Mouse (Mus musculus) ES-Bruce4 (cell line): ENCODE results near the gene G0s2. TPM values are rescaled to one million over a fixed set of nuclear protein-coding genes. Genes with fewer than 3 reads are reported as not detected.

Experiments
- H3K27ac ChIP-seq: 2 replicates; pipeline ENCODE4 v1.5.1; 2012; ENCODE audit warnings: low read length, inconsistent platforms; ENCODE audit not compliant: insufficient read depth
- H3K27me3 ChIP-seq: 2 replicates; pipeline ENCODE4 v1.6.1; 2012; ENCODE audit warnings: mild to moderate bottlenecking, low read length, inconsistent platforms; ENCODE audit not compliant: control insufficient read depth, poor library complexity, insufficient read depth, severe bottlenecking
- H3K36me3 ChIP-seq: 2 replicates; pipeline ENCODE4 v1.6.1; 2012; ENCODE audit warnings: inconsistent platforms, mild to moderate bottlenecking, low read length, moderate library complexity; ENCODE audit not compliant: control insufficient read depth, poor library complexity, insufficient read depth, severe bottlenecking
- H3K4me1 ChIP-seq: one replicate; pipeline ENCODE4 v1.8.1; 2011; ENCODE audit warnings: low read length; ENCODE audit not compliant: control insufficient read depth, insufficient read depth
- H3K4me3 ChIP-seq: 2 replicates; pipeline ENCODE4 v1.5.1; 2011; ENCODE audit warnings: low read depth, mild to moderate bottlenecking, low read length
- H3K9ac ChIP-seq: 2 replicates; pipeline ENCODE4 v1.6.1; 2012; ENCODE audit warnings: low read depth, mild to moderate bottlenecking, inconsistent platforms; ENCODE audit not compliant: poor library complexity, severe bottlenecking
- H3K9me3 ChIP-seq: replicated peaks from 2 replicates; pipeline ENCODE4 v1.6.1; 2012; ENCODE audit warnings: mild to moderate bottlenecking, low read length, inconsistent platforms; ENCODE audit not compliant: control insufficient read depth, poor library complexity, insufficient read depth, severe bottlenecking
- CTCF ChIP-seq: IDR thresholded peaks from one replicate; pipeline ENCODE4 v1.8.1; 2011; ENCODE audit warnings: low read depth, low read length
- EP300 ChIP-seq: IDR thresholded peaks from 2 replicates; pipeline ENCODE4 v1.6.1; 2011; ENCODE audit warnings: low read depth, low read length; ENCODE audit not compliant: insufficient read depth
- POLR2A ChIP-seq: IDR thresholded peaks from one replicate; pipeline ENCODE4 v1.8.1; 2011; ENCODE audit warnings: low read length; ENCODE audit not compliant: insufficient read depth
- polyA plus RNA-seq: library from polyadenylated mRNA; stranded (reverse); fragments of >200 nt; gene quantifications from 2 replicates; pipeline ENCODE4 v1.2.4, GENCODE M21; 2011; ENCODE audit warnings: low read depth; ENCODE audit not compliant: missing spikeins, insufficient read depth, insufficient read length

Gene G0s2
- polyA plus RNA-seq, 1 experiment = not detected

DNA sequence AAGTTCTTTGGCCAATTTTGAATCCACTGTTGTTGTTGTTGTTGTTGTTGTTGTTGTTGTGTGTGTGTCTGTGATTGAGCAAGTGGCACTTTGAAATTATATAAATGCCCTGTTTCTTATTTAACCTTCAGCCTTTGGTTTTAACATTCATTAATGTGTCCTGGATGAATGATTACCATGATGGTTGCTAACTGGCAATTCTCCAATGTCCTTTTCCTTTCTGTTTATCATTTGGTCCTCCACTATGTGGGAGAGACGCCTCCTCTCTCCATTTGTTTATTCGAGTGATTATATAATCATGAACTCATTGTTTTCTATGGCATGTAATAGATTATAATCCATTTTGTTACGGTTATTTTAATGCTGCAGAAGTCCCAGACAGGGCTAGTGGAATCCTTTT is 42.5 kb downstream of the G0s2 start:
- Histone ChIP-seq H3K9ac (no peak overlapping the region), H3K9me3 (no peaks in the 10 kb centered on the region), H3K4me3 (no peak overlapping the region), H3K27me3 (no peaks in the 10 kb centered on the region), H3K27ac (no peak overlapping the region), H3K4me1 (no peaks in the 10 kb centered on the region), H3K36me3 (no peaks in the 10 kb centered on the region)
- TF ChIP-seq CTCF (no peak), POLR2A (no peak), EP300 (no peak)

GRCm38 (mm10) chr1:193229570-193229969 is 43.4 kb downstream of the G0s2 start:
- no peaks in the 10 kb centered on the region for H3K27me3 ChIP-seq
- H3K9ac ChIP-seq = no peak overlapping the region
- H3K4me1 ChIP-seq = no peaks in the 10 kb centered on the region
- H3K4me3 ChIP-seq = no peak overlapping the region
- no peak overlapping the region for H3K27ac ChIP-seq
- TF ChIP-seq CTCF = no peak
- no peak for TF ChIP-seq EP300
- no peak for TF ChIP-seq POLR2A
- no peaks in the 10 kb centered on the region for H3K9me3 ChIP-seq
- H3K36me3 ChIP-seq = no peaks in the 10 kb centered on the region

GRCm38 (mm10) chr1:193227537-193227936 is 45.5 kb downstream of the G0s2 start:
- Histone ChIP-seq H3K4me3 (no peak overlapping the region), H3K9ac (no peak overlapping the region), H3K36me3 (no peaks in the 10 kb centered on the region), H3K4me1 (no peaks in the 10 kb centered on the region), H3K27me3 (no peaks in the 10 kb centered on the region), H3K9me3 (no peaks in the 10 kb centered on the region), H3K27ac (no peak overlapping the region)
- TF ChIP-seq EP300 (no peak), POLR2A (no peak), CTCF (no peak)

- no peak overlapping the region for H3K4me3 ChIP-seq
- no peaks in the 10 kb centered on the region for H3K27me3 ChIP-seq
- no peaks in the 10 kb centered on the region for H3K36me3 ChIP-seq
- no peaks in the 10 kb centered on the region for H3K9me3 ChIP-seq
- no peak for TF ChIP-seq CTCF
- no peak for TF ChIP-seq POLR2A
- no peak for TF ChIP-seq EP300
- no peaks in the 10 kb centered on the region for H3K4me1 ChIP-seq
- no peak overlapping the region for H3K9ac ChIP-seq
- H3K27ac ChIP-seq = no peak overlapping the region
Observed at GRCm38 (mm10) chr1:193226724-193227522, 46.1 kb downstream of the G0s2 start.

- Histone ChIP-seq H3K9ac (no peak overlapping the region), H3K4me3 (no peak overlapping the region), H3K36me3 (no peaks in the 10 kb centered on the region), H3K9me3 (no peaks in the 10 kb centered on the region), H3K27me3 (no peaks in the 10 kb centered on the region), H3K27ac (no peak overlapping the region), H3K4me1 (no peaks in the 10 kb centered on the region)
- TF ChIP-seq CTCF = no peak
- no peak for TF ChIP-seq POLR2A
- no peak for TF ChIP-seq EP300
Observed at GRCm38 (mm10) chr1:193226114-193226513, 46.9 kb downstream of the G0s2 start.

DNA sequence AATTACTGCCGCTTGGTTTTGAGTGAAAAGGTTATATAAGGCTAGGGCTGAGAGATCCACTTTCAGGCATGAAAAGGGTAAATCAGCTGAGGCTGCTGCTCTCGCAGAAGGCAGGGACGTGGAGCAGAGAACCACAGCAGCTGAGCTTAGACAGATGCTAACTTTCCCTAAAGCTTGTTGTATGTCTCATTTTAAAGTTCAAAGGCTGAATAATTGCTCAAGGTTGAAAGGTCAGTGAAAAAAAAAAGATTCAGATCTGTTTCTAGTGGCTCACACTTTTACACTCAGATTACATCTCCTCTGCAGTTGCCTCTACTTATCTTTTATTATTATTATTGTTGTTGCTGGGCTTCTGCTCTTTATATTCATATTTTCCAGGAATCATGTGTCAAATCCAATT is 47.5 kb downstream of the G0s2 start:
- no peaks in the 10 kb centered on the region for H3K27me3 ChIP-seq
- no peaks in the 10 kb centered on the region for H3K36me3 ChIP-seq
- H3K4me1 ChIP-seq = no peaks in the 10 kb centered on the region
- TF ChIP-seq CTCF (no peak), POLR2A (no peak), EP300 (no peak)
- no peak overlapping the region for H3K9ac ChIP-seq
- H3K4me3 ChIP-seq = no peak overlapping the region
- H3K27ac ChIP-seq = no peak overlapping the region
- H3K9me3 ChIP-seq = no peaks in the 10 kb centered on the region

Other genes starting within 250 kb of the G0s2 start
- gene Syt14, start 237.4 kb downstream of the G0s2 start, polyA plus RNA-seq = 12.8 and 14.7 TPM in 2 replicates
- 66.4 and 70.6 TPM in 2 replicates for gene Diexf, start 142.9 kb downstream of the G0s2 start, polyA plus RNA-seq
- gene Irf6, start 120.1 kb downstream of the G0s2 start, polyA plus RNA-seq = 18.1 and 18.6 TPM in 2 replicates
- 9.3 and 10.9 TPM in 2 replicates for gene A130010J15Rik, start 105.2 kb downstream of the G0s2 start, polyA plus RNA-seq
- gene Traf3ip3, start 71.5 kb downstream of the G0s2 start, polyA plus RNA-seq = not detected in 2 replicates
- gene Lamb3, start 65.5 kb downstream of the G0s2 start, polyA plus RNA-seq = 6.4 and 6.7 TPM in 2 replicates
- not detected in 2 replicates for gene Hsd11b1, start 9.1 kb downstream of the G0s2 start, polyA plus RNA-seq
- gene Camk1g, start 97.1 kb upstream of the G0s2 start, polyA plus RNA-seq = 0.37 and 0.54 TPM in 2 replicates